Mouse (Mus musculus) testis, adult 2 months (tissue): ENCODE results near the gene Olfr155.

Experiments
- CTCF ChIP-seq: fragments of 200-500 bp; IDR thresholded peaks from 2 replicates; pipeline ENCODE4 v1.5.1; 2012; ENCODE audit warnings: low read depth, mild to moderate bottlenecking, inconsistent platforms, low read length, moderate library complexity; ENCODE audit not compliant: control insufficient read depth, insufficient read depth, insufficient replicate concordance
- POLR2A ChIP-seq: fragments of 200-500 bp; IDR thresholded peaks from 2 replicates; pipeline ENCODE4 v1.6.1; 2012; ENCODE audit warnings: low read depth, mild to moderate bottlenecking, inconsistent platforms, low read length, moderate library complexity; ENCODE audit not compliant: control insufficient read depth

DNA sequence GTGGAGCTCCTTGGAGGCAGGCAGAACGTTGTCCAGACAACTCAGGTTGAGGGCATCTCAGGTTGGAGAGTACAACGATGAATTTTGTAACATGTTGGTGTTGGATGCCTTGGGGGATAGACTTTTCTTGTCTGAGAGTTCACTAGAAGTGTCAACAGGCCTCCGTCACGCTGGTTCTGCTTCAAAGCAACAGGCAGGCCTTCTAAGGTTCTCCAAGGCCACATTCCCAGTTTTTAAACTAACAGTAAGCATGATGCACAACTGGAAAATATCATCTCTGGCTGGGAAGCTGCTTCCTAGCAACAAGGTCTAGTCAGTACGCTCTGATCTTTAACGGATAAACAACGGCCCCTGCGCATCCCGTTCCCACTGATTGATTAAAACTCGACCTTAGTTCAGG is 18.5 kb downstream of the Olfr155 start:
- TF ChIP-seq CTCF = no peak
- no peak for TF ChIP-seq POLR2A
